Comparison of ENCODE assay signal across 8 mouse cellular contexts in the genomic region with DNA sequence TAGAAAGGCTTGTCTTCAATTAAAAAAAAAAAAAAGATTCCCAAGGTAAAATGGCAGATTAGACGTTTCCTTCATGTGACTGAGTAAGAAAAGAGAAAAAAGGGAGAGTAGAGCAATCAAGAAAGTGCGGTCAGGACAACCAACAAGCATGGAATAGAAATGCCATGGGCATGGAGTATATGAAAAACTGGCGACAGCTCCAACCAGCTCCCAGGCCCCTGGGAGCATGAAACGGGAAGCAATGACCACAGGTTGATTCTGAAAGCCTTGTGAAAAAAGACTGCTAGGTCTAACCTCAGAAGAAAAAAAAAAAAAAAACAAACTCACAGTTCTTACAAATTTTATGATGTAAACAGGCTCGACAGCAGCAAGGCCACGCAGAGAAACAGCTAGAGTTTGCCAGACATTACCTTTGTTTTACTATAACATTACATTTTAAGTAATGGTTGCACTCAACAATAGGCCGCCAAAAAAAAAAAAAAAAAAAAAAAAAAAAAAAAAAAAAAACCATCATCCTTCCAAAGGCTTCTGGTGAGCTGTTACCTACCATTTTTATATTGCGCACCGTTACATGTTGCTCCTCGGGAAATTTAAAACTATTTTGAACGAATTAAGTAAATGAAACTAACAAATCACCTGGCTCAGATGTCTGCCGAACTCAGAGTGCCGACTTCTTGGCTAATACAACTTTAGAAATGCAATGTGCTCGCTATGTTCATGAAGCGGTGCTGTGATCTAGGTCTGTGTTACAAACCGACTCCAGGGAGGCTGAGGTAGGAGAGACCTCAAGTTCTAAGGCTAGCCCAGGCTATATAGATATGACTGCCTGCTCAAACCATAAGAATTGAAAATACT. TPM values are rescaled to one million over a fixed set of nuclear protein-coding genes. Genes with fewer than 3 reads are reported as not detected.
A peak's percentile ranks its signal among the peaks of the same experiment; 100 is the strongest.
DNase-seq lines count a peak whose midpoint lies in the region; ATAC-seq and TF ChIP-seq lines count a peak whose summit lies in the region.

No protein-coding gene starts in this region.

- H3K9me3 ChIP-seq in heart, embryonic 11.5 days (replicated peaks; ENCODE audit: control insufficient read depth, low read length), result no peaks in the 10 kb centered on the region
- H3K9me3 ChIP-seq in ES-E14 (ENCODE audit: control insufficient read depth, insufficient read depth, low read depth, low read length), result no peaks in the 10 kb centered on the region
- no peaks in the 10 kb centered on the region for H3K9me3 ChIP-seq in embryonic facial prominence, embryonic 15.5 days (replicated peaks)
- no peaks in the 10 kb centered on the region for H3K9me3 ChIP-seq in limb, embryonic 11.5 days (ENCODE audit: control insufficient read depth, low read length)
- no peaks in the 10 kb centered on the region for H3K9me3 ChIP-seq in neural tube, embryonic 14.5 days (ENCODE audit: control insufficient read depth, low read length)

- no peaks in the 10 kb centered on the region for H3K36me3 ChIP-seq in heart, embryonic 11.5 days (ENCODE audit: control insufficient read depth, insufficient read depth, low read length)
- no peaks in the 10 kb centered on the region for H3K36me3 ChIP-seq in ES-E14 (ENCODE audit: control insufficient read depth, insufficient read depth, low read length, poor library complexity, severe bottlenecking)
- H3K36me3 ChIP-seq in embryonic facial prominence, embryonic 15.5 days, result no peaks in the 10 kb centered on the region
- H3K36me3 ChIP-seq in limb, embryonic 11.5 days (ENCODE audit: control insufficient read depth, insufficient read depth, low read length), result no peaks in the 10 kb centered on the region
- H3K36me3 ChIP-seq in neural tube, embryonic 14.5 days (ENCODE audit: control insufficient read depth, insufficient read depth, low read length), result no peaks in the 10 kb centered on the region

- peaks cover 5% of the 10 kb centered on the region for H3K4me1 ChIP-seq in heart, embryonic 11.5 days (ENCODE audit: control insufficient read depth, insufficient read depth, low read length)
- peaks cover 0 to 1% of the 10 kb centered on the region in 2 experiments; a peak in 1 of 4 replicates for H3K4me1 ChIP-seq in ES-E14 (ENCODE audit: control insufficient read depth in 2 of 2, insufficient read depth in 2 of 2, low read length in 2 of 2, poor library complexity in 1 of 2)
- H3K4me1 ChIP-seq in embryonic facial prominence, embryonic 15.5 days, result peaks cover 11% of the 10 kb centered on the region
- peaks cover 2% of the 10 kb centered on the region; the same call in 1 of the 2 replicates for H3K4me1 ChIP-seq in limb, embryonic 11.5 days (ENCODE audit: control insufficient read depth, insufficient read depth, low read length)
- peaks cover 4% of the 10 kb centered on the region; the same call in 1 of the 2 replicates for H3K4me1 ChIP-seq in neural tube, embryonic 14.5 days (ENCODE audit: control insufficient read depth, insufficient read depth, low read length)

- peak overlapping the region; percentile 79 for H3K9ac ChIP-seq in heart, embryonic 11.5 days (ENCODE audit: low read depth, low read length)
- no peak overlapping the region for H3K9ac ChIP-seq in ES-E14 (ENCODE audit: insufficient read depth, low read depth, low read length, poor library complexity, severe bottlenecking)
- no peak overlapping the region for H3K9ac ChIP-seq in embryonic facial prominence, embryonic 15.5 days
- H3K9ac ChIP-seq in limb, embryonic 11.5 days (ENCODE audit: low read length), result peak overlapping the region; percentile 34
- peak overlapping the region; percentile 95; the same call in 1 of the 2 replicates for H3K9ac ChIP-seq in neural tube, embryonic 14.5 days (replicated peaks; ENCODE audit: low read depth, low read length)

- 0 out of 2 replicates have a peak overlapping the region, but pooled peaks have one; percentile 92 for H3K27ac ChIP-seq in heart, embryonic 11.5 days (ENCODE audit: low read depth, low read length)
- H3K27ac ChIP-seq in ES-E14 (ENCODE audit: insufficient read depth, low read depth, low read length, poor library complexity, severe bottlenecking), result no peak overlapping the region
- H3K27ac ChIP-seq in embryonic facial prominence, embryonic 15.5 days (replicated peaks), result peak overlapping the region; percentile 99
- no peak overlapping the region for H3K27ac ChIP-seq in limb, embryonic 11.5 days (replicated peaks; ENCODE audit: low read depth, low read length)
- no peak overlapping the region for H3K27ac ChIP-seq in neural tube, embryonic 14.5 days (ENCODE audit: low read depth, low read length)

- WGBS in heart, embryonic 11.5 days (ENCODE audit: insufficient replicate concordance), result 41% methylated on average over 16 of the region's 16 CpGs
- 26% methylated on average over 16 of the region's 16 CpGs for WGBS in embryonic facial prominence, embryonic 15.5 days
- 40% methylated on average over 16 of the region's 16 CpGs for WGBS in limb, embryonic 11.5 days
- WGBS in neural tube, embryonic 14.5 days, result 28% methylated on average over 16 of the region's 16 CpGs

- peak overlapping the region; percentile 78 for H3K4me2 ChIP-seq in heart, embryonic 11.5 days
- H3K4me2 ChIP-seq in embryonic facial prominence, embryonic 15.5 days (replicated peaks), result peak overlapping the region; percentile 70
- H3K4me2 ChIP-seq in limb, embryonic 11.5 days (ENCODE audit: low read depth, severe bottlenecking), result peak overlapping the region; percentile 37; the same call in 1 of the 2 replicates
- H3K4me2 ChIP-seq in neural tube, embryonic 14.5 days (ENCODE audit: low read depth, low read length), result peak overlapping the region; percentile 55

- peak overlapping the region; percentile 90 for H3K4me3 ChIP-seq in heart, embryonic 11.5 days (ENCODE audit: low read depth, low read length)
- peak overlapping the region; percentile 78 to 86 for H3K4me3 ChIP-seq in ES-E14 (ENCODE audit: insufficient read depth in 1 of 2, low read depth in 1 of 2, low read length in 2 of 2, poor library complexity in 1 of 2, severe bottlenecking in 1 of 2)
- H3K4me3 ChIP-seq in embryonic facial prominence, embryonic 15.5 days (replicated peaks), result peak overlapping the region; percentile 94
- peak overlapping the region; percentile 71 for H3K4me3 ChIP-seq in limb, embryonic 11.5 days (ENCODE audit: low read depth, low read length)
- peak overlapping the region; percentile 83 for H3K4me3 ChIP-seq in neural tube, embryonic 14.5 days (ENCODE audit: low read depth, low read length)

- intact Hi-C loops in heart, postnatal 25 days (cut with DNase I), result no loop called here

- ATAC-seq in heart, embryonic 11.5 days (replicated peaks; ENCODE audit: insufficient number of reproducible peaks, low FRiP score, low TSS enrichment), result no peak
- ATAC-seq in embryonic facial prominence, embryonic 15.5 days (ENCODE audit: insufficient number of reproducible peaks, low FRiP score, low TSS enrichment, low read depth), result no peak
- no peak for ATAC-seq in limb, embryonic 11.5 days (ENCODE audit: insufficient number of reproducible peaks, low FRiP score, low TSS enrichment, low read depth)
- ATAC-seq in neural tube, embryonic 14.5 days (ENCODE audit: low read depth), result no peak

- H3K27me3 ChIP-seq in heart, embryonic 11.5 days (ENCODE audit: control insufficient read depth, insufficient read depth, low read length), result no peaks in the 10 kb centered on the region
- H3K27me3 ChIP-seq in embryonic facial prominence, embryonic 15.5 days, result no peaks in the 10 kb centered on the region
- no peaks in the 10 kb centered on the region for H3K27me3 ChIP-seq in limb, embryonic 11.5 days (ENCODE audit: control insufficient read depth, insufficient read depth, low read length)
- H3K27me3 ChIP-seq in neural tube, embryonic 14.5 days (ENCODE audit: control insufficient read depth, insufficient read depth, low read length), result no peaks in the 10 kb centered on the region

- no peak for DNase-seq in heart, postnatal 25 days (ENCODE audit: low spot score)
- no peak for DNase-seq in ES-E14 (ENCODE audit: low read depth, low spot score)
- peak; percentile 33 for DNase-seq in limb, embryonic 11.5 days (ENCODE audit: low spot score)
- no peak for DNase-seq in right cerebral cortex, adult 18-20 months
- DNase-seq in adrenal gland, postnatal 36 days, result no peak

- in situ Hi-C loops in ES-E14 (cut with MboI; ENCODE audit: low sequenced_read_pairs in 2 of 2, unreplicated experiment in 2 of 2), result no loop called here

TF ChIP-seq in ES-E14, 5 proteins besides CTCF, POLR2A, EP300 and RAD21:
- TF ChIP-seq ZNF384 (IDR thresholded peaks at IDR 0.05; ENCODE audit: low read depth, low read length) (no peak), HCFC1 (IDR thresholded peaks at IDR 0.05; ENCODE audit: borderline replicate concordance, insufficient read depth, low read length) (no peak), MAFK (IDR thresholded peaks at IDR 0.05; ENCODE audit: insufficient read depth, low read depth, low read length) (no peak), CHD2 (IDR thresholded peaks at IDR 0.05; ENCODE audit: low read depth, low read length) (no peak), ZC3H11A (IDR thresholded peaks at IDR 0.05; ENCODE audit: borderline replicate concordance, low read depth, low read length) (no peak)

RNA-seq across cellular contexts. Expression of a gene that starts 1.4 kb away (rescaled TPM):
- 24.9 and 27.7 TPM in 2 replicates for polyA plus RNA-seq in heart, embryonic 11.5 days (2014; fragmentation: Nextera tagmentation; extraction: Ambion mirVana)
- total RNA-seq in heart, postnatal 25 days (2021), result 1 to 10 TPM; 5.2 to 5.7 TPM
- 6.1 TPM in 2 replicates for total RNA-seq in ES-E14 (2012; rRNA removed)
- 37.9 and 39.3 TPM in 2 replicates for polyA plus RNA-seq in embryonic facial prominence, embryonic 15.5 days (2015; fragmentation: Nextera tagmentation; extraction: Ambion mirVana)
- polyA plus RNA-seq in limb, embryonic 11.5 days (2014; fragmentation: Nextera tagmentation; extraction: Ambion mirVana), result 27.6 and 28.9 TPM in 2 replicates
- 40.5 and 41.9 TPM in 2 replicates for polyA plus RNA-seq in neural tube, embryonic 14.5 days (2014; fragmentation: Nextera tagmentation; extraction: Ambion mirVana)
- 10 to 100 TPM; 21.9 to 23.5 TPM for total RNA-seq in adrenal gland, postnatal 36 days (2021)

Comparison
In these comparisons a context has a peak if more than half of its experiments do, and no peak if none do; other contexts are left out.
1. H3K27ac ChIP-seq: peak in heart, embryonic 11.5 days (single experiment) and embryonic facial prominence, embryonic 15.5 days (single experiment); none in ES-E14 (single experiment), limb, embryonic 11.5 days (single experiment) and neural tube, embryonic 14.5 days (single experiment).
2. H3K9ac ChIP-seq: peak in heart, embryonic 11.5 days (single experiment), limb, embryonic 11.5 days (single experiment) and neural tube, embryonic 14.5 days (single experiment); none in ES-E14 (single experiment) and embryonic facial prominence, embryonic 15.5 days (single experiment).
3. Peak in every context shown above with its lines, with median percentiles within 50 percentile points of each other: H3K4me2 ChIP-seq and H3K4me3 ChIP-seq.